Mouse (Mus musculus) liver, embryonic 11.5 days (tissue): ENCODE data around the gene Lrrk1. TPM values are rescaled to one million over a fixed set of nuclear protein-coding genes. Genes with fewer than 3 reads are reported as not detected.
A peak's percentile ranks its signal among the peaks of the same experiment; 100 is the strongest.

ENCODE experiments used
- ATAC-seq: fragments of 200-750 bp; cut with Nextera tagmentation; replicated peaks from 2 replicates; pipeline ENCODE4 v1.8.0; 2017; ENCODE audit warnings: moderate number of reproducible peaks, mild to moderate bottlenecking, moderate TSS enrichment, moderate library complexity; ENCODE audit not compliant: low FRiP score
- DNase-seq: peaks from one replicate; pipeline ENCODE4 v3.0.0-alpha.2; 2017; ENCODE audit warnings: low spot score
- H3K27ac ChIP-seq: fragments of 300-500 bp; sonication (generic); 2 replicates; pipeline ENCODE4 v1.5.1; 2014; ENCODE audit warnings: mild to moderate bottlenecking, low read depth, low read length, control low read depth
- H3K27me3 ChIP-seq: fragments of 300-500 bp; sonication (generic); replicated peaks from 2 replicates; pipeline ENCODE4 v1.6.1; 2014; ENCODE audit warnings: low read length, mixed read lengths; ENCODE audit not compliant: control insufficient read depth, insufficient read depth
- H3K36me3 ChIP-seq: fragments of 300-500 bp; sonication (generic); 2 replicates; pipeline ENCODE4 v1.6.1; 2014; ENCODE audit warnings: mild to moderate bottlenecking, low read length, moderate library complexity, mixed read lengths; ENCODE audit not compliant: control insufficient read depth, insufficient read depth
- H3K4me1 ChIP-seq: fragments of 300-500 bp; sonication (generic); replicated peaks from 2 replicates; pipeline ENCODE4 v1.6.1; 2014; ENCODE audit warnings: low read length, mixed read lengths; ENCODE audit not compliant: control insufficient read depth, insufficient read depth
- H3K4me2 ChIP-seq: fragments of 300-500 bp; sonication (generic); 2 replicates; pipeline ENCODE4 v1.6.1; 2014; ENCODE audit warnings: mild to moderate bottlenecking, control low read depth, moderate library complexity
- H3K4me3 ChIP-seq: fragments of 300-500 bp; sonication (generic); 2 replicates; pipeline ENCODE4 v1.5.1; 2014; ENCODE audit warnings: low read depth, low read length, control low read depth
- H3K9ac ChIP-seq: fragments of 300-500 bp; sonication (generic); 2 replicates; pipeline ENCODE4 v1.6.1; 2014; ENCODE audit warnings: low read depth, low read length, control low read depth
- H3K9me3 ChIP-seq: fragments of 300-500 bp; sonication (generic); 2 replicates; pipeline ENCODE4 v1.6.1; 2016; ENCODE audit warnings: low read length, inconsistent platforms, mixed read lengths; ENCODE audit not compliant: control insufficient read depth
- WGBS: fragments of 180-500 bp; shearing (Covaris S2); extraction: QIAGEN DNeasy Blood & Tissue Kit; methylation state at CpG from one replicate; pipeline ENCODE4 v1.1.7; 2014; 5-methylcytosine and 5-hydroxymethylcytosine counted together
- polyA plus RNA-seq: library from polyadenylated mRNA; unstranded; fragments of >200 nt; fragmentation: Nextera tagmentation; extraction: Ambion mirVana; gene quantifications from 2 replicates; pipeline ENCODE4 v1.2.1, GENCODE M21; 2014

Lrrk1 gene
- polyA plus RNA-seq, 1 experiment from 2014 or later = 9.3 TPM

GRCm38 (mm10) chr7:66230246-66230637, 157.9 kb downstream of the Lrrk1 start:
- no peak for DNase-seq
- no peak for ATAC-seq
- peaks cover 36% of the 10 kb centered on the region for H3K4me1 ChIP-seq
- no peak overlapping the region for H3K4me3 ChIP-seq
- no peaks in the 10 kb centered on the region for H3K27me3 ChIP-seq
- H3K4me2 ChIP-seq = no peak overlapping the region
- H3K27ac ChIP-seq = no peak overlapping the region
- 49% methylated on average over 4 of the region's 4 CpGs for WGBS
- no peak overlapping the region for H3K9ac ChIP-seq
- H3K36me3 ChIP-seq = no peaks in the 10 kb centered on the region
- no peaks in the 10 kb centered on the region for H3K9me3 ChIP-seq

- Histone ChIP-seq H3K4me2 (no peak overlapping the region), H3K4me3 (no peak overlapping the region), H3K4me1 (peaks cover 35% of the 10 kb centered on the region), H3K27me3 (no peaks in the 10 kb centered on the region), H3K9ac (0 out of 2 replicates have a peak overlapping the region, but pooled peaks have one; percentile 7), H3K9me3 (no peaks in the 10 kb centered on the region), H3K36me3 (no peaks in the 10 kb centered on the region), H3K27ac (no peak overlapping the region)
- DNase-seq (no peak), ATAC-seq (no peak)
- 69% methylated on average over 7 of the region's 7 CpGs for WGBS
These were observed 158.7 kb downstream of the Lrrk1 start for GRCm38 (mm10) chr7:66229433-66229832.

GRCm38 (mm10) chr7:66228610-66228920, 159.6 kb downstream of the Lrrk1 start:
- ATAC-seq = no peak
- DNase-seq = peak; percentile 30
- H3K4me1 ChIP-seq = peaks cover 26% of the 10 kb centered on the region
- no peak overlapping the region for H3K27ac ChIP-seq
- no peak overlapping the region for H3K4me3 ChIP-seq
- no peak overlapping the region for H3K4me2 ChIP-seq
- H3K27me3 ChIP-seq = no peaks in the 10 kb centered on the region
- H3K9me3 ChIP-seq = no peaks in the 10 kb centered on the region
- no peak overlapping the region for H3K9ac ChIP-seq
- no peaks in the 10 kb centered on the region for H3K36me3 ChIP-seq
- 68% methylated on average over 2 of the region's 2 CpGs for WGBS

- no peak overlapping the region for H3K4me3 ChIP-seq
These were observed 160.1 kb downstream of the Lrrk1 start for GRCm38 (mm10) chr7:66227814-66228609.

GRCm38 (mm10) chr7:66225881-66226280, 162.3 kb downstream of the Lrrk1 start:
- peak; percentile 23 for DNase-seq
- Histone ChIP-seq H3K27ac (no peak overlapping the region), H3K36me3 (no peaks in the 10 kb centered on the region), H3K4me3 (no peak overlapping the region), H3K4me1 (peaks cover 10% of the 10 kb centered on the region), H3K9me3 (no peaks in the 10 kb centered on the region), H3K4me2 (no peak overlapping the region), H3K9ac (no peak overlapping the region), H3K27me3 (no peaks in the 10 kb centered on the region)
- 59% methylated on average over 3 of the region's 3 CpGs for WGBS
- no peak for ATAC-seq

More at GRCm38 (mm10) chr7:66227814-66228609, 160.1 kb downstream of the Lrrk1 start:
- Histone ChIP-seq H3K27ac (no peak overlapping the region), H3K4me1 (peaks cover 20% of the 10 kb centered on the region), H3K9ac (no peak overlapping the region), H3K36me3 (no peaks in the 10 kb centered on the region), H3K9me3 (no peaks in the 10 kb centered on the region), H3K27me3 (no peaks in the 10 kb centered on the region), H3K4me2 (no peak overlapping the region)
- ATAC-seq (no peak), DNase-seq (peak; percentile 27)
- 75% methylated on average over 13 of the region's 13 CpGs for WGBS

GRCm38 (mm10) chr7:66224541-66224940, 163.6 kb downstream of the Lrrk1 start:
- no peak overlapping the region for H3K27ac ChIP-seq
- DNase-seq = peak; percentile 23
- H3K27me3 ChIP-seq = no peaks in the 10 kb centered on the region
- H3K36me3 ChIP-seq = no peaks in the 10 kb centered on the region
- H3K9me3 ChIP-seq = no peaks in the 10 kb centered on the region
- no peak overlapping the region for H3K4me2 ChIP-seq
- H3K4me3 ChIP-seq = no peak overlapping the region
- H3K4me1 ChIP-seq = peaks cover 3% of the 10 kb centered on the region; the same call in 1 of the 2 replicates
- H3K9ac ChIP-seq = no peak overlapping the region
- ATAC-seq = no peak
- 95% methylated on average over 6 of the region's 6 CpGs for WGBS

- DNase-seq = peak; percentile 17
- no peaks in the 10 kb centered on the region for H3K27me3 ChIP-seq
- H3K36me3 ChIP-seq = no peaks in the 10 kb centered on the region
- no peak overlapping the region for H3K4me2 ChIP-seq
- no peak overlapping the region for H3K4me3 ChIP-seq
- peaks cover 3% of the 10 kb centered on the region; the same call in 1 of the 2 replicates for H3K4me1 ChIP-seq
- no peak for ATAC-seq
- no peak overlapping the region for H3K27ac ChIP-seq
- no peaks in the 10 kb centered on the region for H3K9me3 ChIP-seq
- H3K9ac ChIP-seq = no peak overlapping the region
- WGBS = 74% methylated on average over 1 of the region's 1 CpGs
These were observed 164.4 kb downstream of the Lrrk1 start for GRCm38 (mm10) chr7:66223731-66224130.

GRCm38 (mm10) chr7:66222621-66223091, 165.5 kb downstream of the Lrrk1 start:
- ATAC-seq = no peak

GRCm38 (mm10) chr7:66219794-66220227, 168.3 kb downstream of the Lrrk1 start:
- Histone ChIP-seq H3K9me3 (no peaks in the 10 kb centered on the region), H3K4me1 (peaks cover 7% of the 10 kb centered on the region; the same call in 1 of the 2 replicates), H3K4me3 (no peak overlapping the region), H3K9ac (0 out of 2 replicates have a peak overlapping the region, but pooled peaks have one; percentile 15), H3K27ac (no peak overlapping the region), H3K27me3 (no peaks in the 10 kb centered on the region), H3K36me3 (no peaks in the 10 kb centered on the region), H3K4me2 (no peak overlapping the region)
- 88% methylated on average over 4 of the region's 4 CpGs for WGBS
- DNase-seq (no peak), ATAC-seq (no peak)

More at GRCm38 (mm10) chr7:66222621-66223091, 165.5 kb downstream of the Lrrk1 start:
- Histone ChIP-seq H3K36me3 (no peaks in the 10 kb centered on the region), H3K27ac (no peak overlapping the region), H3K9ac (no peak overlapping the region), H3K4me2 (no peak overlapping the region), H3K4me1 (peaks cover 7% of the 10 kb centered on the region; the same call in 1 of the 2 replicates), H3K27me3 (no peaks in the 10 kb centered on the region), H3K4me3 (no peak overlapping the region), H3K9me3 (no peaks in the 10 kb centered on the region)
- DNase-seq = peak; percentile 28
- 55% methylated on average over 8 of the region's 8 CpGs for WGBS
